Mouse (Mus musculus) embryo, embryonic 10 days (tissue): ENCODE measurements around the gene Slc5a4a.

Experiments
- DNase-seq: peaks from one replicate; pipeline ENCODE4 v3.0.0-alpha.2; 2015; ENCODE audit warnings: low spot score

The Slc5a4a gene

DNA sequence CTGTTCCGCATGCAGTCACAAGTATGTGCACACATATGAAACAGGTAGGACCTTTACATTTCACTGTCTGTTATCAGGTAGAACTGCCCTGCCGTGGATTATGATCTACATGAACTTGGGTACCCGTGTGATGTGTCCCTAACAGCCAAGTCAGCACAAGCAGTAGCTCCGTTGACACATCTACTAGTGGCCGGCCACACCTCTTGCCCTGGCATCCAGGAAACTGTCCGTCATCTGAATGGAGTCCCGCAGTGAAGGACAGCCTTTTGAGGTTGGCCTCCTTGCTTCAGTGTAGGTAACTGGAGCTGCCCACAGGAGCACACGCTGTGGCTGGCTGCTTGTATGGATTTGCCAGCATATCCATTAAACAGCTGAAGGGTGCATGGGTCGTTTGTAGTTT is 71.0 kb downstream of the Slc5a4a start:
- DNase-seq, result no peak

DNA sequence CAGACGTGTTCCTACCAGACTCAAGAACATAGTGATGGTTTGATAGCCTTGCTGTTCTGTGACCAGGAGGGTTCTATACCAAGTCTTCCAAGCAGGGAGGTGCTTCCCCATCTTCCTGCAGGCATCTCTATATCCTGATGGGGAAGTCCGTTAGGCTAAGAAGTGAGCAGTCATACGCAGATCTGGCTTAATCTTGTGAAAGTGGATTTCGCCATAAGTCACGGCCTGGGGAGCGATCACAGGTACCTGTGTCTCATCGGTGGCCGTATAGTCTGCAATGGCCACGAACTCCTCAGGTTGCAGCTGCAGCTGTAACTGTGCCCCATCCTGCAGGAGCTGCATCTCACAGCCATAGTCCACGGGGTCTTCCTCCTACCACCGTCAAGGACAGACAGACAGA is 78.7 kb downstream of the Slc5a4a start:
- no peak for DNase-seq

DNA sequence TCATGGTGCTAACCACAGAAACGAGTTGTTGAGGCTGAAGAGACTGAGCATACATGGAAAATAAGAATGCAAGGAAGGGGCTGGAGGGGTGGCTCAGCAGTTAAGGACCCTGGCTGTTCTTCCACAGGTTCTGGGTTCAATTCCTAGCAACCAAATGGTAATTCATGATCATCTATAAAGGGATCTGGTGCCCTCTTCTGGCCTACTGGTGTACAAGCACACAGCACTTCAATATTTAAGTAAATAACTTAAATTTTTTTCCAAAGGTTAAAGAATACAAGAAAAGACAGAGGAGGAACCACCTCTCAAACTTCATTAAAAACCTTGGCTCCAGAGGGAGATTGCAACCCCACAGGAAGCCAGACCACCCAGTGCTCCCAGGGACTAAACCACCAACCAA is 82.4 kb downstream of the Slc5a4a start:
- no peak for DNase-seq

DNA sequence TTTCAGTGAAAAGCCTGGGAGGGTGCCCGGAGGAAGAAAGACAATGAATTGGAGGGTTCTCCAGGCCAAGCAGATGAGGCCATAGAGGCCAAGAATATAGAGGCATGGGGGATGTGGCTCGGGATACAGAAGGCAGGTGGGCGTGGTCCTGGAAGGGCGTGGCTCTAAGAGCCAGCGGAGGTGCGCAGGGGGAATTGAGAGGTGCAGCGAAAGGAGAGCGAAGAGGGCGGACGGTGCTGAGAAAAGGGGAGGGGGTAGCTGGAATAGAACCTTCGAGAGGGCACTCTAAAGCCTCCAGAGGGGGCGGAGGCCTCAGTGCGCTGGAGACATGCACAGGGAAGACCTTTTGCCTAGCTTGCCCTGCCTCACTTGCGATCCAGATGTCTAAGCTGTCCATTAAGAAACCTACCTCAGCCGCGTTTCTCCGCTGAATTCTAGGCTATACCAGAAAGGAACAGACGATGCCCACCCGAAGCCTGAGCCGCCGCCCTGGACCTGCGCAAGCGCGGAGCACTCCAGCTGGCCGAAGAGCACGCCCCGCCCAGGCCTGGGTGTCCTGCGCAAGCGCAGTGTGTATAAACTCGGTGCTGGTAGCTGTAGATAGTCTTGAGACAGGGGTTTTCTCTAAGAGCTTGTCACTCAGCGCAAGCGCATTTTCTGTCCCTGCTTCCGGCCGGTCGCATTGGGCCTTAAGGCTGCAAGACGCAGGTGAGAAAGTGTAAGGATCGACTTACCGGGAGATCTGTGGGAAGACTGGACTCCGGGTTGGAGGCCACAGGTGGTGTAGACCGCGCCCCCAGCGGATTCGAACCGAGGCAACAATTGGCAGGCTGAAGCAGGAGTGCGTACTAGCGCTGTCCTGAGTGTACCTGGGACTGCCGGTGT is 90.3 kb downstream of the Slc5a4a start, which contains the start of gene Prmt2:
TSS of gene Prmt2 (minus strand) at position 525 of the 885 bp plus-strand sequence.
- DNase-seq, result peak; percentile 97
